Mouse (Mus musculus): Measurements from ENCODE around the gene Taf11.

DNA sequence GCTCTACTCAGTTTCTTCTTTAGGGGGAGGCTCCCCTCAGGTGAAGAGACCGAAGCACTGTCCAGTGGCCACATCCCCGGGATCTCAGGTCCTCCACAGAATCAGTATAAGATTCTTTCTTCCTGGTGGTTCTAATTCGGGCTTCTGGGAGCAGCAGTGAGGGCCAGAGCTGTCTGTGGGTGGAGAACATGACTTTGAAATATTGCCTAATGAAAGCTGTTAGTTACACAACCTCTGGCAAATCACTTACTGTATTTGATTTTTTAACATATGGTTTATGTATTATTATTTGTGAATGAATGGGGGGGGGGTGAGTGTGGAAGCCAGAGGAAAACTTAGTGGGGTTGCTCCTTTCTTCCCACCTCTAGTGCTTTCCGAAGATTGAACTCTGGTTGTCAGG is 22.2 kb upstream of the Taf11 start:
- TF ChIP-seq POLR2A (IDR thresholded peaks at IDR 0.05; ENCODE audit: borderline replicate concordance, extremely low read depth, low read depth, low read length) (no peak), CTCF (IDR thresholded peaks at IDR 0.05; ENCODE audit: insufficient read depth, low read length) (no peak)

All from lung, adult 2 months (tissue).